Mouse (Mus musculus) erythroblast, embryonic 14.5 days (primary cell): ENCODE measurements around the gene Spef1. TPM values are rescaled to one million over a fixed set of nuclear protein-coding genes. Genes with fewer than 3 reads are reported as not detected.

ENCODE experiments used
- H3K27me3 ChIP-seq: 2 replicates; pipeline ENCODE4 v1.6.1; 2012; ENCODE audit warnings: inconsistent platforms; ENCODE audit not compliant: control insufficient read depth
- H3K36me3 ChIP-seq: 2 replicates; pipeline ENCODE4 v1.6.1; 2012; ENCODE audit warnings: mild to moderate bottlenecking, inconsistent platforms; ENCODE audit not compliant: control insufficient read depth
- H3K4me1 ChIP-seq: 2 replicates; pipeline ENCODE4 v1.6.1; 2012; ENCODE audit warnings: inconsistent platforms; ENCODE audit not compliant: control insufficient read depth
- H3K4me3 ChIP-seq: replicated peaks from 2 replicates; pipeline ENCODE3; 2012; ENCODE audit warnings: moderate library complexity, mild to moderate bottlenecking, inconsistent platforms
- H3K9me3 ChIP-seq: 2 replicates; pipeline ENCODE4 v1.6.1; 2012; ENCODE audit warnings: low read length, inconsistent platforms, mixed read lengths; ENCODE audit not compliant: control insufficient read depth
- GATA1 ChIP-seq: IDR thresholded peaks from 2 replicates; pipeline ENCODE4 v1.6.1; 2012; ENCODE audit warnings: low read length, inconsistent platforms, mixed read lengths
- TAL1 ChIP-seq: IDR thresholded peaks from 3 replicates; pipeline ENCODE4 v1.6.1; 2012; ENCODE audit warnings: low read length, inconsistent platforms, mixed read lengths
- polyA plus RNA-seq: library from polyadenylated mRNA; stranded (reverse); fragments of >175 nt; gene quantifications from 2 replicates; pipeline ENCODE4 v1.2.3, GENCODE M21; 2012

Gene Spef1
- polyA plus RNA-seq, 1 experiment = 2.1 TPM

- no peak overlapping the region for H3K4me3 ChIP-seq
- peaks cover 43% of the 10 kb centered on the region for H3K4me1 ChIP-seq
- H3K9me3 ChIP-seq = peaks cover 10% of the 10 kb centered on the region
- TF ChIP-seq GATA1 (no peak), TAL1 (no peak)
- peaks cover 17% of the 10 kb centered on the region for H3K36me3 ChIP-seq
- H3K27me3 ChIP-seq = peaks cover 86% of the 10 kb centered on the region
Observed at GRCm38 (mm10) chr2:131170936-131171335, 16.1 kb downstream of the Spef1 start.

- no peak overlapping the region for H3K4me3 ChIP-seq
- peaks cover 23% of the 10 kb centered on the region for H3K4me1 ChIP-seq
- H3K27me3 ChIP-seq = peaks cover 88% of the 10 kb centered on the region
- peaks cover 5% of the 10 kb centered on the region for H3K36me3 ChIP-seq
- H3K9me3 ChIP-seq = peaks cover 10% of the 10 kb centered on the region
- TF ChIP-seq GATA1 (no peak), TAL1 (no peak)
Observed at GRCm38 (mm10) chr2:131168914-131169313, 18.2 kb downstream of the Spef1 start.

- Histone ChIP-seq H3K4me1 (peaks cover 19% of the 10 kb centered on the region), H3K9me3 (peaks cover 10% of the 10 kb centered on the region), H3K36me3 (peaks cover 5% of the 10 kb centered on the region), H3K27me3 (peaks cover 80% of the 10 kb centered on the region), H3K4me3 (no peak overlapping the region)
- TF ChIP-seq GATA1 (no peak), TAL1 (no peak)
Observed at GRCm38 (mm10) chr2:131167984-131168383, 19.1 kb downstream of the Spef1 start.

GRCm38 (mm10) chr2:131166172-131166571 is 20.9 kb downstream of the Spef1 start:
- Histone ChIP-seq H3K4me1 (peaks cover 17% of the 10 kb centered on the region), H3K9me3 (peaks cover 4% of the 10 kb centered on the region), H3K27me3 (peaks cover 62% of the 10 kb centered on the region), H3K36me3 (no peaks in the 10 kb centered on the region; the same call in 1 of the 2 replicates), H3K4me3 (no peak overlapping the region)
- TF ChIP-seq TAL1 (no peak), GATA1 (no peak)

GRCm38 (mm10) chr2:131163924-131164323 is 23.2 kb downstream of the Spef1 start:
- peaks cover under 1% of the 10 kb centered on the region for H3K36me3 ChIP-seq
- H3K4me1 ChIP-seq = peaks cover 31% of the 10 kb centered on the region
- peaks cover 4% of the 10 kb centered on the region for H3K9me3 ChIP-seq
- TF ChIP-seq GATA1 (no peak), TAL1 (no peak)
- H3K27me3 ChIP-seq = peaks cover 39% of the 10 kb centered on the region
- no peak overlapping the region for H3K4me3 ChIP-seq

- H3K4me3 ChIP-seq = peak overlapping the region; percentile 79
- peaks cover 33% of the 10 kb centered on the region for H3K36me3 ChIP-seq
- H3K9me3 ChIP-seq = no peaks in the 10 kb centered on the region
- peaks cover 8% of the 10 kb centered on the region for H3K27me3 ChIP-seq
- peaks cover 63% of the 10 kb centered on the region for H3K4me1 ChIP-seq
- TF ChIP-seq TAL1 (no peak), GATA1 (no peak)
Observed at GRCm38 (mm10) chr2:131160671-131161111, 26.4 kb downstream of the Spef1 start.

- H3K9me3 ChIP-seq = no peaks in the 10 kb centered on the region
- peaks cover 8% of the 10 kb centered on the region for H3K27me3 ChIP-seq
- H3K4me3 ChIP-seq = peak within 1 kb of the TSS; percentile 79
- H3K36me3 ChIP-seq = peaks cover 39% of the 10 kb centered on the region
- TF ChIP-seq GATA1 (no peak), TAL1 (no peak)
- H3K4me1 ChIP-seq = peaks cover 69% of the 10 kb centered on the region
Observed at GRCm38 (mm10) chr2:131159938-131160581, 27.0 kb downstream of the Spef1 start, which contains the start of gene 1700037H04Rik. TSS of gene 1700037H04Rik (minus strand) at chr2:131160081.

- Histone ChIP-seq H3K4me1 (peaks cover 75% of the 10 kb centered on the region), H3K9me3 (no peaks in the 10 kb centered on the region), H3K4me3 (peak overlapping the region; percentile 79), H3K27me3 (peaks cover 3% of the 10 kb centered on the region), H3K36me3 (peaks cover 44% of the 10 kb centered on the region)
- peak; percentile 71 for TF ChIP-seq TAL1
- peak; percentile 60 for TF ChIP-seq GATA1
Observed at GRCm38 (mm10) chr2:131159491-131159910, 27.6 kb downstream of the Spef1 start.

GRCm38 (mm10) chr2:131156987-131157386 is 30.1 kb downstream of the Spef1 start:
- H3K36me3 ChIP-seq = peaks cover 70% of the 10 kb centered on the region
- H3K4me3 ChIP-seq = peak overlapping the region; percentile 79
- H3K4me1 ChIP-seq = peaks cover 90% of the 10 kb centered on the region
- H3K9me3 ChIP-seq = peaks cover 8% of the 10 kb centered on the region
- no peaks in the 10 kb centered on the region; the same call in 1 of the 2 replicates for H3K27me3 ChIP-seq
- TF ChIP-seq GATA1 (no peak), TAL1 (no peak)

GRCm38 (mm10) chr2:131154036-131154435 is 33.0 kb downstream of the Spef1 start:
- Histone ChIP-seq H3K4me3 (no peak overlapping the region), H3K36me3 (peaks cover 99% of the 10 kb centered on the region), H3K4me1 (peaks cover 91% of the 10 kb centered on the region), H3K27me3 (no peaks in the 10 kb centered on the region; the same call in 1 of the 2 replicates), H3K9me3 (peaks cover 8% of the 10 kb centered on the region)
- no peak for TF ChIP-seq TAL1
- TF ChIP-seq GATA1 = no peak
